Mouse (Mus musculus) neural tube, embryonic 14.5 days (tissue): ENCODE measurements around the gene Dolpp1. TPM values are rescaled to one million over a fixed set of nuclear protein-coding genes. Genes with fewer than 3 reads are reported as not detected.

Experiments used
- ATAC-seq: fragments of 200-750 bp; cut with Nextera tagmentation; 2 replicates; pipeline ENCODE4 v1.8.0; 2017; ENCODE audit warnings: low read depth, mild to moderate bottlenecking, moderate TSS enrichment, moderate library complexity
- H3K27ac ChIP-seq: fragments of 300-500 bp; sonication (generic); 2 replicates; pipeline ENCODE4 v1.5.1; 2014; ENCODE audit warnings: low read depth, mild to moderate bottlenecking, control low read depth, low read length, moderate library complexity, mixed read lengths
- H3K27me3 ChIP-seq: fragments of 300-500 bp; sonication (generic); 2 replicates; pipeline ENCODE4 v1.6.1; 2014; ENCODE audit warnings: low read length; ENCODE audit not compliant: control insufficient read depth, insufficient read depth
- H3K36me3 ChIP-seq: fragments of 300-500 bp; sonication (generic); 2 replicates; pipeline ENCODE4 v1.6.1; 2014; ENCODE audit warnings: low read length, mixed read lengths; ENCODE audit not compliant: control insufficient read depth, insufficient read depth
- H3K4me1 ChIP-seq: fragments of 300-500 bp; sonication (generic); 2 replicates; pipeline ENCODE4 v1.6.1; 2014; ENCODE audit warnings: low read length; ENCODE audit not compliant: control insufficient read depth, insufficient read depth
- H3K4me2 ChIP-seq: fragments of 300-500 bp; sonication (generic); 2 replicates; pipeline ENCODE4 v1.6.1; 2014; ENCODE audit warnings: mild to moderate bottlenecking, low read depth, low read length, control low read depth
- H3K4me3 ChIP-seq: fragments of 300-500 bp; sonication (generic); 2 replicates; pipeline ENCODE4 v1.5.1; 2014; ENCODE audit warnings: low read depth, low read length, control low read depth, mixed read lengths
- H3K9ac ChIP-seq: fragments of 300-500 bp; sonication (generic); replicated peaks from 2 replicates; pipeline ENCODE4 v1.6.1; 2014; ENCODE audit warnings: low read depth, mild to moderate bottlenecking, control low read depth, low read length, mixed read lengths
- H3K9me3 ChIP-seq: fragments of 300-500 bp; sonication (generic); 2 replicates; pipeline ENCODE4 v1.6.1; 2016; ENCODE audit warnings: low read length; ENCODE audit not compliant: control insufficient read depth
- WGBS: fragments of 180-500 bp; shearing (Covaris S2); extraction: QIAGEN DNeasy Blood & Tissue Kit; methylation state at CpG from one replicate; pipeline ENCODE4 v1.1.7; 2014; 5-methylcytosine and 5-hydroxymethylcytosine counted together
- polyA plus RNA-seq: library from polyadenylated mRNA; unstranded; fragments of >200 nt; fragmentation: Nextera tagmentation; extraction: Ambion mirVana; gene quantifications from 2 replicates; pipeline ENCODE4 v1.2.1, GENCODE M21; 2014

Gene Dolpp1
- polyA plus RNA-seq, 1 experiment from 2014 or later: 57.7 TPM

GRCm38 (mm10) chr2:30440211-30440700 is 48.2 kb downstream of the Dolpp1 start:
- Histone ChIP-seq H3K27me3 (no peaks in the 10 kb centered on the region), H3K4me1 (peaks cover 34% of the 10 kb centered on the region), H3K36me3 (peaks cover 36% of the 10 kb centered on the region; the same call in 1 of the 2 replicates), H3K27ac (peak overlapping the region; percentile 96), H3K9ac (no peak overlapping the region), H3K4me2 (no peak overlapping the region), H3K9me3 (no peaks in the 10 kb centered on the region), H3K4me3 (no peak overlapping the region)
- no peak for ATAC-seq
- WGBS: 59% methylated on average over 3 of the region's 3 CpGs

- Histone ChIP-seq H3K9me3 (no peaks in the 10 kb centered on the region), H3K36me3 (peaks cover 42% of the 10 kb centered on the region; the same call in 1 of the 2 replicates), H3K27me3 (no peaks in the 10 kb centered on the region), H3K9ac (no peak overlapping the region), H3K4me1 (peaks cover 34% of the 10 kb centered on the region), H3K4me2 (peak overlapping the region; percentile 31), H3K27ac (peak overlapping the region; percentile 96), H3K4me3 (no peak overlapping the region)
- ATAC-seq: peak; percentile 25
- WGBS: 16% methylated on average over 12 of the region's 12 CpGs
Measured at GRCm38 (mm10) chr2:30440701-30441517, 48.9 kb downstream of the Dolpp1 start.

- peaks cover 42% of the 10 kb centered on the region; the same call in 1 of the 2 replicates for H3K36me3 ChIP-seq
- no peaks in the 10 kb centered on the region for H3K9me3 ChIP-seq
- H3K27me3 ChIP-seq: no peaks in the 10 kb centered on the region
- H3K27ac ChIP-seq: peak overlapping the region; percentile 96
- no peak overlapping the region for H3K4me3 ChIP-seq
- 3% methylated on average over 15 of the region's 15 CpGs for WGBS
- peak; percentile 78; the same call in 1 of the 2 replicates for ATAC-seq
- H3K9ac ChIP-seq: peak overlapping the region; percentile 44
- H3K4me1 ChIP-seq: peaks cover 34% of the 10 kb centered on the region
- H3K4me2 ChIP-seq: peak overlapping the region; percentile 31
Measured at GRCm38 (mm10) chr2:30441518-30442497, 49.8 kb downstream of the Dolpp1 start.

- H3K4me3 ChIP-seq: no peak overlapping the region
- ATAC-seq: no peak
- H3K9ac ChIP-seq: peak overlapping the region; percentile 44
- H3K4me1 ChIP-seq: peaks cover 34% of the 10 kb centered on the region
- no peaks in the 10 kb centered on the region for H3K27me3 ChIP-seq
- WGBS: 56% methylated on average over 5 of the region's 5 CpGs
- peak overlapping the region; percentile 31 for H3K4me2 ChIP-seq
- no peaks in the 10 kb centered on the region for H3K9me3 ChIP-seq
- peak overlapping the region; percentile 96 for H3K27ac ChIP-seq
- H3K36me3 ChIP-seq: peaks cover 39% of the 10 kb centered on the region; the same call in 1 of the 2 replicates
Measured at GRCm38 (mm10) chr2:30442498-30442890, 50.4 kb downstream of the Dolpp1 start.

GRCm38 (mm10) chr2:30443281-30443680 is 51.2 kb downstream of the Dolpp1 start:
- H3K4me1 ChIP-seq: peaks cover 34% of the 10 kb centered on the region
- ATAC-seq: no peak
- 83% methylated on average over 4 of the region's 4 CpGs for WGBS
- peak overlapping the region; percentile 96; the same call in 1 of the 2 replicates for H3K27ac ChIP-seq
- H3K9ac ChIP-seq: peak overlapping the region; percentile 32; the same call in 1 of the 2 replicates
- no peak overlapping the region for H3K4me3 ChIP-seq
- H3K4me2 ChIP-seq: no peak overlapping the region
- H3K9me3 ChIP-seq: no peaks in the 10 kb centered on the region
- no peaks in the 10 kb centered on the region for H3K27me3 ChIP-seq
- peaks cover 32% of the 10 kb centered on the region; the same call in 1 of the 2 replicates for H3K36me3 ChIP-seq

- H3K36me3 ChIP-seq: peaks cover 28% of the 10 kb centered on the region; the same call in 1 of the 2 replicates
- 79% methylated on average over 5 of the region's 5 CpGs for WGBS
- no peak for ATAC-seq
- H3K27me3 ChIP-seq: no peaks in the 10 kb centered on the region
- peaks cover 34% of the 10 kb centered on the region for H3K4me1 ChIP-seq
- H3K4me2 ChIP-seq: no peak overlapping the region
- H3K9me3 ChIP-seq: no peaks in the 10 kb centered on the region
- H3K27ac ChIP-seq: no peak overlapping the region
- no peak overlapping the region for H3K4me3 ChIP-seq
- no peak overlapping the region for H3K9ac ChIP-seq
Measured at GRCm38 (mm10) chr2:30444006-30444405, 52.0 kb downstream of the Dolpp1 start.

GRCm38 (mm10) chr2:30444450-30444849 is 52.4 kb downstream of the Dolpp1 start:
- Histone ChIP-seq H3K27ac (0 out of 2 replicates have a peak overlapping the region, but pooled peaks have one; percentile 28), H3K9me3 (no peaks in the 10 kb centered on the region), H3K36me3 (peaks cover 24% of the 10 kb centered on the region; the same call in 1 of the 2 replicates), H3K4me2 (no peak overlapping the region), H3K4me1 (peaks cover 34% of the 10 kb centered on the region), H3K4me3 (no peak overlapping the region), H3K9ac (no peak overlapping the region), H3K27me3 (no peaks in the 10 kb centered on the region)
- no peak for ATAC-seq

GRCm38 (mm10) chr2:30445312-30445711 is 53.3 kb downstream of the Dolpp1 start:
- H3K9me3 ChIP-seq: no peaks in the 10 kb centered on the region
- no peaks in the 10 kb centered on the region for H3K27me3 ChIP-seq
- H3K4me1 ChIP-seq: peaks cover 28% of the 10 kb centered on the region
- H3K27ac ChIP-seq: 0 out of 2 replicates have a peak overlapping the region, but pooled peaks have one; percentile 22
- ATAC-seq: no peak
- peaks cover 20% of the 10 kb centered on the region; the same call in 1 of the 2 replicates for H3K36me3 ChIP-seq
- H3K4me3 ChIP-seq: no peak overlapping the region
- 45% methylated on average over 2 of the region's 2 CpGs for WGBS
- H3K4me2 ChIP-seq: no peak overlapping the region
- H3K9ac ChIP-seq: no peak overlapping the region
